Mouse (Mus musculus) cerebellum, adult 2 months (tissue): ENCODE data around the gene Slc26a10.

Experiments
- CTCF ChIP-seq: fragments of 200-500 bp; IDR thresholded peaks from 2 replicates; pipeline ENCODE4 v1.5.1; 2011; ENCODE audit warnings: low read depth, mild to moderate bottlenecking, control low read depth, low read length, moderate library complexity, borderline replicate concordance; ENCODE audit not compliant: insufficient read depth
- POLR2A ChIP-seq: fragments of 200-500 bp; IDR thresholded peaks from 2 replicates; pipeline ENCODE4 v1.6.1; 2011; ENCODE audit warnings: low read length, control low read depth, borderline replicate concordance; ENCODE audit not compliant: insufficient read depth

- no peak for TF ChIP-seq CTCF
- no peak for TF ChIP-seq POLR2A
These were observed 41.9 kb downstream of the Slc26a10 start for GRCm38 (mm10) chr10:127138328-127139141.
